Mouse (Mus musculus) CD8-positive naive resting alpha-beta T cell, adult 2 months (primary cell): ENCODE results near the gene Fbxo8.

Experiments used
- DNase-seq, 2 experiments: peaks; one replicate each; pipeline ENCODE4 v3.0.0; 2022; ENCODE audit warnings: low read depth in 2 of 2, low spot score in 2 of 2

Fbxo8 gene

DNA sequence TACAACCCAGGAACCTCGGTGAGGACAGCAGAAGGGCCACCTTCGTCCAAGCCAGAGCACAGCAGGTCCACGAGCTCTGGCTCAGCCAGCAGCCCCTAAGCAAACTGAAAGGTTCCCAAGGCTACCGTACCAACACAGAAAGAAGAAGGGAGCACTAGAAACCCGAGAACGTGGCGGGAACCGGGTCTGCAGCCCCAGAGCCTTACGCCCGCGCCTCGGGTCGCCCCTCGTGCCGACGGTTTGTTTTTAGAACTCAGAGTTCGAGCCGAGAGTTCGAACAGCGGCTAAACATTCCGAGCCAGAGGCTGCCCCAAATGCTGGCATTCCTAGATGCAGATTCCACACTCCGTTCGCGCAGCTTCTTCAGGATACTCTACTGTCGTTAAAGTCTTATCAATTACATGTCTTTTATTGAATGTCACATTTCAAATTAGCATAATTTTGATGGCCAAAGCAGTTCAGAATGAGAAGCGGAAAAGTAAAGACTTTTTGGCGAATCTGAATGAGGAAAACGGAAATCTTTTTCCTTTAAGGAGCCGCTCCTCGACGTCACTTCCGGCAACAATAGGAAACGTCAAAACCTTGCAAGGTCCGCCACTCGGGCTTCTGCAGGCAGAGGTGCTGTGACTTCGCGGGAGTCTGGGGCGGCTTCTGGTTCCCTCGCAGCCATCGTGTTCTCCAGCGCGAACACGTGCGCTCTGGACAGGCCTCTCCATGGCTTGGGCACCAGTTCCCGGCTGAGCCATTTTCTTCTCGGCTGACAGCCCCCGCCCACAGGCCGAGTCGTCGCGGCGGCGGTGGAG is at the start of gene Fbxo8, which contains the start of gene Cep44:
Fbxo8 (plus strand) TSS at position 533 of the 803 bp plus-strand sequence.
Cep44 (minus strand) TSS at position 490 of the 803 bp plus-strand sequence.
- DNase-seq, result peak; percentile 75 to 78

DNA sequence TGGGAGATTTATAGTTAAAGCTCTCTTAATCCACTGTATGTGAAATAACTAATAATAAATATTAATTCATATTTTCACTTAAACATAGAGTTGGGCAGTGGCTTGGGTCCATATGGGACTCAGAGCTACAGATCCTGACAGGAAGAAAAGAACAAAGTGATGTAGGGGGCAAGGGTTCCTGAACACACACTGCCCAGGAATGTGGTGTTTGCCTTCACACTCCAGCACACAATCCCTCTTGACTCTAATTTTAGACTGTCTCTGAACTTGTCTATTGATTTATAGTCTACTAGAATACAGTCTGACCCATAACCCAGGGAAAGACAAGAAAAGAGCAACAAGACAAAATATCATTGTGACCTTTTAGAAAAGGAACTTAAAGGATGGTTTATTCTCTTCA is 49.0 kb upstream of the Fbxo8 start:
- DNase-seq, result no peak

DNA sequence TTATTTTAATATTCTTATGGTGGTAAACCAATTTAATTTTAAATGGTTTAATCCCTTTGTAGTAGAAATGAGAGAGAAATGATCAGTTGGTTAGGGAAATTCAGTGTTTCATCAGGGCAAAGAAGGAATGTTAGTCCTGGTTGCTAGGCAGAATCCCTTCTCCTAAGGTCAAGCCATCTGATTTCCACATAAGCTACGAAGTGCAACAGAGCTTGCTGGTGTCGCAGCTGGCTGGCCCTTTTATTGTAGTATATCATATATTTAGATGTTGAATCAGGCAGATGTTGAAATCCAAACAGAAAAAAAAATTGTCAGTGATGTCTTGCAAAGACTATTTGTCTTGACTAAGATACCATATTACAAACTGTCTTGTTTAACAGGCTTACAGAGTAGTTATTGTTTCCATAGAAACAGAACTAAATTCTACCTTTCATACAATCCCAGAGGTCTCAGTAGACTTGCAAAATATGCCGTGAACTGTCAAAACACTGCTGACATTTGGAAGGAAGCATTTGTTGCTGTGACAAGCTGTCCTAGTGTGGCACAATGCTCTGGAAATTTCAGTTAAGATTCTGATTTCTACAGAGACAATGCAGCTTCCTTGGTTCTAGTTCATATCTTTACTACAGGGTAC is 42.5 kb upstream of the Fbxo8 start:
- DNase-seq, result no peak

DNA sequence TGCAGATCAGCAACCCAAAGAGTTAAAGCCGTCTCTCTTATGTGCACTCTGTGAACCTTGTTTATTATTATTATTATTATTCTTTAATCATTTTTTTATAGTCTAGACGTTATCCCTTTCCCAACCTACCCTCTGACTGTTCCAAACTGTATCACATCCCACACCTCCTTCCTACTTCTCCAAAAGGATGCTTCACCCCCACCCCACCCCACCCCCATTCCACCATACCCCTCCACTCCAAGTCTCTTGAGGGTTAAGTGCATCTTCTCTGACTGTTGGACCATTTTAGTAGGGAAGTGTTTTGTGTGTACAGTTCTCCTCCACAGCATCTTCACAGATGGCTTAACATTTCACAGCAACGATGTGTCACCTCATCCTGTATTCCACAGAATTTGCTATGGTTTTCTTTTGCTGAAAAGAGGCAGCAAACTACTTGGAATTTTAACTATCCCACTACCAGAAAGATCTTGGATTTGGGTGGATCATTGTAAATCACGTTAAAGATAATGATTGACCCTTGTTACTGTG is 41.9 kb upstream of the Fbxo8 start:
- no peak for DNase-seq

DNA sequence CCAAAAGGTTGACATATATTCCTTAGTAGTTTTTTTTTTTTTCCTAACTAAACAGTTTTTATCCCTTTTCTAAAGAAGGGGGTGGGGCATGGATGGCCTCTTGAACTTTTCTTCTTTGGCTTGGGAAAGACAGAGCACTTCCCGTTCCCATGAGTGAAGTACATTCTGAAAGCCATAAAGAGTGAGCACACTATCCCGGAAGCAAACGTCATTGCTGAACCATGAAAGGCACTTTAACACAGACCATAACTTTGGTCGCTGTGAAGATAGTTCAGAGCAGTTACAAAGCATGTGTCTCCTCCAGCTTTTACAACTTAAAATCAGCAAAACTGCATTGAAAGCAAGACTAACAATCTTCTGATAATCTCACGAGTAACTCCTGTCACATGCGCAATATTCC is 32.0 kb upstream of the Fbxo8 start:
- DNase-seq, result no peak

DNA sequence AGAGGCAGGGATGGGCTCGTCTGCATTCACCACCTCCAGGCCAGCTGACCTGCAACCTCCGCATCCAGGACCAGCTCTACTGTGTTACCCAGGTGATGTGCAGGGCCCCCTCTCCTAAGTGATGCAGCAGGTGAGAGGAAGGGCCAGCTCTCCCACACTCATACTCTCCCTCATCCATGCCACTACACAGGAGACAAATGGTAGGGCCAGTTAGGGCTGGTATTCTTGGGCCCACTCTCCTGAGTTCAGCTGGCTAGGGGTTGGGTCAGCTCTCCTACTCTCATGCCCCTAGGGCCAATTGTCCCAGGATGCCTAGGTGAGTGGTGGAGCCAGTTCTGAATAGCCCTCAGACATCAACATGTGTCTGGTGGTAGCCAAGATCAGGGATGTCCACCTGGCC is 30.6 kb upstream of the Fbxo8 start:
- no peak for DNase-seq

DNA sequence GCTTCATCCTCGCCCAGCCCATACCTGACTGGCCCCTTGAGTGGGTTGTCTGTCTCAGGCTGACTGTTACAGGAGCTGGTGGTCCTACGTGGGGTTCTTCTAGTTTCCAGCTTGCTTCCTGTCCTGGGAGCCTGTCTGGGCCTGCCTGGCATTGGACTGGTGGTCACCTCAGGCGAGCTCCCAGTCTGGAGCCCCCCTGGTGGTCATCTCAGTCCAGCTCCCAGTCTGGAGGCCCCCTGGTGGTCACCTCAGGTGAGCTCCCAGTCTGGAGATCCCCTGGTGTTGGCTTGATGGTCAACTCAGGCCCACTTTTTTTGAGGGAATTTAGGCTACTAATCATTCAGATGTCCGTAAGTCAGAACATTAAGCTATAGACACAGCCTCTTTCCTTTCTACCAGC is 29.8 kb upstream of the Fbxo8 start:
- DNase-seq, result no peak

DNA sequence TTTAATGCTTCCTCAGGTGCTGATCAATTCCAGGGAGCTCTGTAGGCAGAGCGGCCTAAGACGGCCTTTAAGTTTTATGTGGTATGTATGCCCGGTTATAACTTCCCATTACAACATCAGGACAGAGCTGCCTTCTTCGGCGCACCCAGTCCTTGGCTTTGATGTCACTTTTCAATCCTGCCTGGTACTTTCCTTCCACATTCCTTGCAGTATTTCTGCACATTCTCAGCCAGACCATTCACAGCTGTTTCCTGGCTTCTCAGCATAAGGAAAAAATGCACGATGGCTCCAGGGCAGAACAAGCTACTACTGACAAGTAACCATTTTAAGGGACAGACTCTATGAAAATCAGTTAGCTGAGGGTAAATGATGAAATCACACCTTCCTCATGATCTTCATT is 22.0 kb upstream of the Fbxo8 start:
- no peak for DNase-seq

DNA sequence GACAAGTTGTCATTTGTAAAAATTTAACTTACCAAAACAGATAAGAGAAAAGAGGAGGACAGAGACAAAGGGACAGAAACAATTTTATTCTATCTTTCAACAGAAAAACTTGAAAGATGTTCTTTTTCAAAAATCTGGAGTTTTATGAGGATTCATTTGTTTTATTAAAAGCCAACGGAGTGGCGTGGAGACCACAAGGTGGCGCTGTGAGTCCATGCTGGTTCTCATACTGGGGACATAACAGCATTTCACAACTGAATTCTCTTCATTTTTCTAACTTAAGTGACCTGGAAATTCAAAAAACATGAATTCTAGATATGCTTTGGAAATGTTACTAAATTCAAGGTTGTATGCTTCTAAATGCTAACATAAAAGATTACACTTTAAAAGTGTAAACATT is 20.5 kb upstream of the Fbxo8 start:
- DNase-seq, result peak; percentile 7 to 43

DNA sequence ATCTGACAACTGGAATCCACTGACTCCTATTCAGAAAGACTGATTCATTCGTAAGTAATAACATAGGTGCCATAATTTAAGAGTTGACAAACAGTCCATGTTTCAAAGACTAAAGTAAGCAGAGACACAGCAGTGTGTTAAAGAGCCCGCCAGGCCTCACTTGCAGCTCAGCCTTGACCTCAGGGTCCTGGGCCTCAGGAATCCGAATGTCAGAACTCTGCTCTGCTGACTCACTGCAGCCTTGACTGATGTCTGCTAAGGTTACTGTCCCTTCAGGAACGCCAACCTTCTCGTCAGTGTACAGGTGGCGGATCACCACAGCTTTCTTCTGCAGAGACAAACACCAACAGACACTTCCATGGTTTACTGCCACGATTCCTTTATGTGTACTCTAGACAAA is 10.2 kb upstream of the Fbxo8 start:
- no peak for DNase-seq

DNA sequence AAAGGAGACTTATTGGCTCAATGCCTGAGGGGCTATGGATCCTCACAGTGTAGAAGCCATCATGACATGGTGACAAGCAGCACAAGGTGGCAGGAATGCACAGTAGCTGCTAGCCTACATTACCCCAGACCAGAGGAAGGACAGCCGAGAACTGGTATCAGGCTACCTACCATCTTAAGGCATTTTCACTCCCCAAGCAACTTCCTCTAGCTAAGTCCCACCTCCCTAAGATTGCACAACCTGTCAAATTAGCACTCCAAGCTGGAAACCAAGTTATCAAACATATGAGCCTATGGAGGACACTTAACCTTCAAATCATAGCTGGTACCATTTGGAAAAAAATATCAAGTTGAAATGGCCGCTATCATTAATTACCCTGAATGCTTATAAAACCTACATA is 3.0 kb upstream of the Fbxo8 start:
- DNase-seq, result no peak

DNA sequence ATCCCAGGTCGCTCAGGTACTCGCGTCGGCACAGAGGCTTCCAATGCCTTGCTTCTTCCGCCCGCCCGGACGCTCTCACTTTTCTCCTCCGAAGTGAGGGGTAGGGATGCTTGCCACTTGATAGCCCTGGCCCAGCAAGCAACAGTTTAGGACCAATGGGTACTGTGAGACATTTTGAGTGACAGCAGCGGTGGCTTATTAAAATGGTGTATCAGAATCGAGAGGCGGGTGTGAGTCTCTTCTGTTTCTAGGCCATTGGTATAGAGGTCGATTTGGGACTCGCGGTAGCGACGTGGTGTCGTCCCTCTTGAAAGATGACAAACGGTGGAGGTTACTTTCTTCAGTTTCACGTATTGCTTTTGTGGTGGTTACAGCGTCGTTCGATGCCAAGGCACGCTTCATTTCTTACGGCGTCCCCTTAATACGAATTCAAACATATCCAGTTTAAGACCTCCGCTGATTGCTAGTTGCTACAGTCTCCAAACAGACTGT is 517 bp downstream of the Fbxo8 start:
- DNase-seq, result peak; percentile 83 to 87

DNA sequence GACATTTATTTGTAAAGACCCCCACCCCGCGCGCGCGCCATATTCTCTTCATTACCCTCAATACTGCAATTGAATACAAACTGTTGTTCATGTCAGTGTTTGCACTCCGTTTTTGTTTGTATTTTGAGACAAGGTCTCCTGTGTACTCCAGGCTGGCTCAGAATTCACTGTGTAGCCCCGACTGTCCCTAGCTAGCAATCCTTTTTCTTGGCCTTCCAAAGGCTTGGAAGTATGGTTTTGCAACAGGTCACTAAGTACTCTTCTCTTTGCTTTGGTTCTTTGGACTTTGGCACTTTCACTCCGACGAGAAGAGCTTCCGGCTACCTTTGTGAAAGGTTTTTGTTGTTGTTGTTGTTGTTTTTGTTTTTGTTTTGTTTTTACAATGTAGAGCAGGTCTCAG is 1.2 kb downstream of the Fbxo8 start:
- DNase-seq, result no peak

DNA sequence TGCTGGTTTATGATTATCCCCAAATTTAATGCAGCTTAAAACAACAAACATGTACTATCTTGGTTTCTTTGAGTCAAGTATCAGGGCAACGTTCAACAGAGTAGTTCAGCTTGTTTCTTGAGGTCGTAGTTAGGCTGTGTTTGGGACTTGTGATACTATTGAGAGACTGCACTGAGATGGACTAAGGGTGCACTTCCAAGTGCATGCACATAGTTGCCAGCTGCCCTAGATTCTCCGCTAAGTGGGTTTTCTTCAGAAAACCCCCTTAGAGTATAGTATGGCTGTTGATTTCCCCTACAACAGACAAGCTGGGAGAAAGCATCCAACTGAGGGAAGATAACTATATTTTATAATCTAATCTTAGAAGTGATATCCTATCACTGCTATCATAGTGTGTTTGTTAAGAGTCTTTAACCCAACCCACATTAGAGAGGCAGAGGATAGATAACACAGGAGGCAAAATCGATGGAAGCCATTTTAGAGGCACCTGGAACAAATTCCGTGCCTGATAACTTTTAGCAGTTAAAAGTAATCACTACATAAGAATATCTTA is 1.7 kb downstream of the Fbxo8 start:
- no peak for DNase-seq

DNA sequence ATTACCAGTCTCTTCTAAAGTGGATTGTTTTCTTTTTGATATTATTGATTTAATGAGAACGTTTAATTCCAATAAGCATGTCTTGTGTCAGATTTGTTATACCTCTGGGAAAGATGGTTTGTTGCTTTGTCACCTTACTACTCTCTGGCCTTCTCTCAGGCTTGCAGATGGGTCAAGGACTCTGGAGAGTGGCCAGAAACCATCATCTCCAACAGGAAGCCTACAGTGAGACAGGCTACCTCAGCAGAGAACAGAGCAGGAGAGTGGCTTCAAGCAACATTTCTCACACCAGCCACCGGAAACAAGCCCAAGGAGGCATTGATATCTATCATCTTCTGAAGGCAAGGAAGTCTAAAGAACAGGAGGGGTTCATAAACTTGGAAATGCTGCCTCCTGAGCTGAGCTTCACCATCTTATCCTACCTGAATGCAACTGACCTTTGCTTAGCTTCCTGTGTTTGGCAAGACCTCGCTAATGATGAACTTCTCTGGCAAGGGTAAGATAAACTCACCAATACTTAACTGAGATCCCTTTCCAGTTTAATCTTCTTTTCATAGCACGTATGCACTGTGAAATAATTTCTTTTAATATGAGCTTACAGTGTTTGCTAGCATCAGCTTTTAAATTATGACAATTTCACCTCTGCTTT is 13.6 kb downstream of the Fbxo8 start:
- no peak for DNase-seq

DNA sequence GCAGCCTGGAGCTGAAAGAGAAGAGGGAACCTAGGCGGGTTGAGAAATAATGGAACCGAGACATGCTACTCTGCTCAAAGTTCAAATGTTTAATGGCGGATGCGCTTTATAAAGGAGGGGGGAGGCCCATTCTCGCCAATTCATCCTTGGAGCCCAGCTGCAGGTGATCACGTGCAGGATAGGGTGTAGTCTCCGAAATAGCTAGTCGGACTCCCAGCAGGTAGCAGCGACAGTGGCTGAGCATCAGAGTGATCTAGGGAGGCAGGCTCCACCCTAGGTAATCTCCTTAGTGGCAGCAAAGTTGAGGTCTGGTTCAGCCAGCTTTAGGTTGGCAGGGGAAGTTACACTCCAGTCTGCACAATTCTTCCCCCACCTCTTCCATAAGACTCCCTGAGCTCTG is 16.0 kb downstream of the Fbxo8 start:
- DNase-seq, result no peak

DNA sequence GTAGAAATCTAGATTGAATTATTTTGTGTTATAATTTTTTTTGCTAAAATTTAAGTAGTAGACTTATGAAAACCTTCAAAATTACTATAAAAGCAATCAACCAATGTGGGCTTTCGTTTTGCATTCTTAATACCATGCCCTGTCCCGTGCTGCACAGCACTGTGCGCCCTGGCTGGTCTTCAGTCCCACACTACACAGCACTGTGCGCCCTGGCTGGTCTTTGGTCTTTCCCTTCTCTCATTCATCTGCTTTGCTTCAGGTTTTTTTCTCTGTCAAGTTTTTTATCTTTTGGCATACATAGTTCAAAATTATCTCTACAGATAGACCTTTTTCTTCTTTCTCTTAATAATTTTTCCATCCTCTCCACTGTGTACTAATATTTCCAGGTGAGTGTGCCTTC is 30.0 kb downstream of the Fbxo8 start:
- DNase-seq, result no peak

DNA sequence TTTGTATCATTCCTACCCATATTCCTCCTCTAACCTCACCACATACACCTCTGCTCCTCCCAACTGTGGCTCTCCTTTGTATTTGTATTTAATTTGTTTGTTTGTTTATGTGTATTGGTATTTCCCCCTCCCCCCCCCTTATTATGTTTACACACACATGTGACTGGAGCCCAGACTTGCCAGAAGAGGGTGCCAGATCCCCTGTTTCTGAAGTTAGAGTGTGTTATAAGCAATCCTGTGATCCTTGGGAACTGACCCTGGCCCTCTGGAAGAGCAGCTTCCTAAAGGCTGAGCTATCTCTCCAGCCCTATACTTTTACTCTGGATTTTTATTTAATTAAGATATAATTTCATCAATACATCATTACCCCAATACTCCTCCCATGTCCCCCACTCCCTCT is 32.0 kb downstream of the Fbxo8 start:
- DNase-seq, result no peak

DNA sequence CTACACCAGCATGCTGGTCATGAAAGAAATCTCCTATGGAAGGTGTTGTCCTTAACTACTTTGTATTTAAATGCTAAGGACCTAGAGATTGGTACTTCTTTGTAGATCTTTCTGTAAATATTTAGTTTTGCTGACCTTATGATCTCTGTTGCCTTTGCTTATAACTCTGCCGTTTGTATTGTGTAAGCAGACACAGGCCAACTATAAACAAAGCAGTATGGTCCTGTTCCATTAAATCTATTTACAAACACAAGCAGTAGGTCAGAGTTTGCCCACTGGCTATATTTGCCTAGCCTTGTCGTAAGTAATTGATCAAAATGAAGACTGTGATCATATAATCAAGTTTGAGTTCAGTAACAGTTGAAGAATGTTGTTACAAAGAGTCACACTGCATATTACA is 38.1 kb downstream of the Fbxo8 start:
- no peak for DNase-seq

DNA sequence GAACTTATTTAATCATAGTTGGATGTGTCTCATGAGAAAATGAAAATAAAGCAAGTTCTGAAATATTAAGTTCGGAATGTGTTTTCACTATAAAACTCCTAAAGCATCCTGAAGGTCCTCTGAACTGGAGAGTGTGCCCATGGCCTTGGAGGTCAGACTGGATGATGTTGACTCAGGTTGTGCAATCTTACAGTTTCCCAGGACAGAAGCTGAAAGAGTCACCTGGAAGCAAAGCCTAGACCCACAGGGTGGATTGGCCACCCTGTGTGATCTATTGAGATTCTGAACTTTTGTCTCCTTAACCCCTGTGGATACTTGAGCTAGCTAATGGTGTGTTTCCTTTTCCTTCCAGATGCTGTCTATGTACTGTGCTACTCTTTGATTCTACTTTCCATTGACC is 40.2 kb downstream of the Fbxo8 start:
- DNase-seq, result no peak

DNA sequence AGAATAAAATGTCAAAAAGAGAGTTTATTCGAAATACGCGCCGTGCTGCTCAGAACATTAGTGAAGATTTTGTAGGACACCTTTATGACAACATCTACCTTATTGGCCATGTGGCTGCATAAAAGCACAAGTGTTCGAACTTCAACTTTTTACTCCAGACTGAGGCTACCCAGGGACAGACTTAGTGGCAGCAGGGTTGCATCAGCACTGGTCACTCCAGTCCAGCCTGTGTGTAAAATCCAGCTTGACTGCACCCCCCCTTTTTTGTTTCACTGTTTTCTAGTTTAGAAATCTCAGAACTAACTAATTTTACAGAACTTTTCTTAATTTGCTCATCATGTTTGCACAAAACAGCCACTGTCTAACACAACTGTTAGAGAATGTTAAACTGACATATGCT is 40.6 kb downstream of the Fbxo8 start:
- DNase-seq, result no peak

DNA sequence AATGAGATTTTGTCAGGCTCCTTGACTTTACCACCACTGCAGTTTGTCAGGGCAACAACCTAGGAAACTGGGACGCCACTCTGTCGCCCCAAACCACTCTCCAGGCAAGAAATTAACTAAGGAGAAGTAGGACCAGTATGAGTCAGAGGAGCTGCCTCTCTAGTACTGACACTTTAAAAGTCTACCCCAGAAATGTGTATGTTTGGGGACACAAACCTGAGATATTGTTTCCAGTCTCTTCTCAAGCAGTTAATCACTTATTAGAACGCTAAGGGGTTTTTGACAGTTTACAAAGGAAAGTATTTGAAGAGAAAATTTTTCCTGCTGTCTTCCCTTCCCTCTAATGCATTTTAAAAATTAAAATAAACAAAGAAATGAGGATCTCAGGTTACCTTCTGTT is 55.6 kb downstream of the Fbxo8 start:
- no peak for DNase-seq
